In the genomic region with DNA sequence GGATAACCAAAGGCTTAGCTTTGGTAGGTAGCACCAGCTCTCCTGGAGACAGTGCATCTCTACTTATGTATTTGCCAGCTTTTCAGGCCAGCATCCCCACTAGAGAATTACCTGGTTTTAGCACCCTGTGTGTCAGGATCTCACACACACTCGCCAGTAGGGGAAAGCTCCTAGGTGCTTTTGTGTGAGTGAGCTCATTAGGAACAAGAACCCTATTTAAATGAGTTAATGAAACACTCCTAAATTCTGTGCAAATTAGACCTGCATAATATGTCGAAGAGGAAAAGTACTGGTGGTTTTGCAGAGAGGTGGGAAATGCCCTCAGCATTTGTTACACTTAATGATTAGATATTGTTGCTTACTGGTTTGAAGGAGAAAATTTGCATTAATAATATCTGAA, we compare ENCODE assay signal across 17 mouse cellular contexts.
"Had no signal": no experiment of that assay in that cellular context is flagged by ENCODE, and none has a peak within 500 bp of the region (broad histone marks: within the 10 kb centered on the region; RNA-seq: fewer than 3 reads in every experiment).

No protein-coding gene starts in this region.

- H3K9me3 ChIP-seq: liver, embryonic 15.5 days; lung, embryonic 15.5 days; megakaryocyte, embryonic 14.5 days; midbrain, embryonic 12.5 days; neural tube, embryonic 12.5 days; stomach, embryonic 15.5 days had no signal

- H3K4me2 ChIP-seq: liver, embryonic 15.5 days; lung, embryonic 15.5 days; midbrain, embryonic 12.5 days; neural tube, embryonic 12.5 days; stomach, embryonic 15.5 days had no signal

- H3K4me1 ChIP-seq: liver, embryonic 15.5 days; lung, embryonic 15.5 days; megakaryocyte, embryonic 14.5 days; neural tube, embryonic 12.5 days; stomach, embryonic 15.5 days had no signal

- H3K27me3 ChIP-seq: liver, embryonic 15.5 days; lung, embryonic 15.5 days; megakaryocyte, embryonic 14.5 days; midbrain, embryonic 12.5 days; neural tube, embryonic 12.5 days; stomach, embryonic 15.5 days had no signal

- DNase-seq: liver, postnatal 0 days; lung, adult 2 months; lung, postnatal 14 days; lung, postnatal 36 days; right cerebral cortex, postnatal 14 days; thymus, adult 2 months; thymus, postnatal 25 days; thymus, postnatal 4 days had no signal

- H3K27ac ChIP-seq: liver, embryonic 15.5 days; lung, embryonic 15.5 days; macrophage; midbrain, embryonic 12.5 days; neural tube, embryonic 12.5 days; stomach, embryonic 15.5 days; stomach, postnatal 0 days had no signal

- ATAC-seq: liver, postnatal 0 days; lung, postnatal 0 days had no signal

- H3K4me3 ChIP-seq: liver, embryonic 15.5 days; lung, embryonic 15.5 days; megakaryocyte, embryonic 14.5 days; midbrain, embryonic 12.5 days; neural tube, embryonic 12.5 days; stomach, embryonic 15.5 days had no signal

- H3K9ac ChIP-seq: liver, embryonic 15.5 days; liver, postnatal 0 days; lung, embryonic 15.5 days; midbrain, embryonic 12.5 days; neural tube, embryonic 12.5 days; stomach, embryonic 15.5 days had no signal

- H3K36me3 ChIP-seq: liver, embryonic 15.5 days; lung, embryonic 15.5 days; midbrain, embryonic 12.5 days; neural tube, embryonic 12.5 days; stomach, embryonic 15.5 days had no signal
